In genomic region chr9:44478229-44478921, GRCm38 (mm10) we compare ENCODE assay signal across 7 mouse cellular contexts. TPM values are rescaled to one million over a fixed set of nuclear protein-coding genes. Genes with fewer than 3 reads are reported as not detected.
A peak's percentile ranks its signal among the peaks of the same experiment; 100 is the strongest.
DNase-seq lines count a peak whose midpoint lies in the region; ATAC-seq and TF ChIP-seq lines count a peak whose summit lies in the region.

No protein-coding gene starts in this region.

- ATAC-seq in hindbrain, embryonic 16.5 days = peak; percentile 64
- peak; percentile 63 for ATAC-seq in midbrain, embryonic 12.5 days (ENCODE audit: low FRiP score, low read depth)
- peak; percentile 62 for ATAC-seq in stomach, postnatal 0 days (ENCODE audit: low FRiP score, low TSS enrichment)

- under 1% methylated on average over 27 of the region's 27 CpGs for WGBS in bone marrow, adult 2 months
- WGBS in forebrain, embryonic 10.5 days = under 1% methylated on average over 22 of the region's 27 CpGs
- 0% methylated on average over 22 of the region's 27 CpGs for WGBS in hindbrain, embryonic 16.5 days
- under 1% methylated on average over 24 of the region's 27 CpGs for WGBS in limb, embryonic 10.5 days
- WGBS in midbrain, embryonic 12.5 days = under 1% methylated on average over 22 of the region's 27 CpGs
- 0% methylated on average over 23 of the region's 27 CpGs for whole genome bisulfite sequencing in stomach, postnatal 0 days

- peak; percentile 91 for DNase-seq in forebrain, embryonic 10.5 days (ENCODE audit: extremely low spot score, low spot score)
- peak; percentile 92 for DNase-seq in limb, embryonic 10.5 days (ENCODE audit: low spot score)
- peak; percentile 91 for DNase-seq in stomach, postnatal 0 days (ENCODE audit: low spot score)

- H3K9me3 ChIP-seq in ES-Bruce4 (replicated peaks; ENCODE audit: control insufficient read depth, insufficient read depth, low read length, poor library complexity, severe bottlenecking) = no peaks in the 10 kb centered on the region
- H3K9me3 ChIP-seq in forebrain, embryonic 10.5 days = no peaks in the 10 kb centered on the region
- H3K9me3 ChIP-seq in hindbrain, embryonic 16.5 days (ENCODE audit: control insufficient read depth, low read length) = no peaks in the 10 kb centered on the region
- no peaks in the 10 kb centered on the region for H3K9me3 ChIP-seq in limb, embryonic 10.5 days (replicated peaks)
- no peaks in the 10 kb centered on the region for H3K9me3 ChIP-seq in midbrain, embryonic 12.5 days
- H3K9me3 ChIP-seq in stomach, postnatal 0 days (ENCODE audit: control insufficient read depth, low read length) = no peaks in the 10 kb centered on the region

- peak overlapping the region; percentile 82 for H3K9ac ChIP-seq in ES-Bruce4 (ENCODE audit: low read depth, poor library complexity, severe bottlenecking)
- peak overlapping the region; percentile 90 for H3K9ac ChIP-seq in hindbrain, embryonic 16.5 days (ENCODE audit: low read depth, low read length)
- peak overlapping the region; percentile 81 for H3K9ac ChIP-seq in midbrain, embryonic 12.5 days (replicated peaks)
- peak overlapping the region; percentile 68 for H3K9ac ChIP-seq in stomach, postnatal 0 days (ENCODE audit: low read length)

- H3K4me2 ChIP-seq in hindbrain, embryonic 16.5 days (ENCODE audit: low read length) = peak overlapping the region; percentile 96
- peak overlapping the region; percentile 85 for H3K4me2 ChIP-seq in midbrain, embryonic 12.5 days (replicated peaks)
- H3K4me2 ChIP-seq in stomach, postnatal 0 days (replicated peaks; ENCODE audit: low read depth) = peak overlapping the region; percentile 95

- no peak overlapping the region for H3K27ac ChIP-seq in ES-Bruce4 (ENCODE audit: insufficient read depth, low read length)
- no peak overlapping the region for H3K27ac ChIP-seq in bone marrow, adult 2 months (ENCODE audit: control insufficient read depth, insufficient read depth, low read depth, low read length, poor library complexity)
- peak overlapping the region; percentile 97 for H3K27ac ChIP-seq in forebrain, embryonic 10.5 days
- H3K27ac ChIP-seq in hindbrain, embryonic 16.5 days (ENCODE audit: low read depth, low read length) = peak overlapping the region; percentile 98
- peak overlapping the region; percentile 98 for H3K27ac ChIP-seq in limb, embryonic 10.5 days
- H3K27ac ChIP-seq in midbrain, embryonic 12.5 days (replicated peaks) = peak overlapping the region; percentile 97
- peak overlapping the region; percentile 98 for H3K27ac ChIP-seq in stomach, postnatal 0 days (replicated peaks)

- 0 out of 2 replicates have a peak, but pooled peaks have one; percentile 63 for TF ChIP-seq EP300 in ES-Bruce4 (IDR thresholded peaks at IDR 0.05; ENCODE audit: insufficient read depth, low read depth, low read length)
- no peak for TF ChIP-seq EP300 in stomach, postnatal 0 days (optimal IDR thresholded peaks at IDR 0.05)

- H3K4me3 ChIP-seq in ES-Bruce4 (ENCODE audit: low read depth, low read length) = peak overlapping the region; percentile 68
- H3K4me3 ChIP-seq in bone marrow, adult 2 months (replicated peaks; ENCODE audit: control insufficient read depth, low read depth, low read length) = peak overlapping the region; percentile 53
- H3K4me3 ChIP-seq in forebrain, embryonic 10.5 days = peak overlapping the region; percentile 76
- H3K4me3 ChIP-seq in hindbrain, embryonic 16.5 days (ENCODE audit: low read length) = peak overlapping the region; percentile 65
- H3K4me3 ChIP-seq in limb, embryonic 10.5 days = peak overlapping the region; percentile 84
- H3K4me3 ChIP-seq in midbrain, embryonic 12.5 days = peak overlapping the region; percentile 59
- H3K4me3 ChIP-seq in stomach, postnatal 0 days (ENCODE audit: low read depth, low read length) = peak overlapping the region; percentile 75

- H3K36me3 ChIP-seq in ES-Bruce4 (ENCODE audit: control insufficient read depth, insufficient read depth, low read length, poor library complexity, severe bottlenecking) = no peaks in the 10 kb centered on the region
- no peaks in the 10 kb centered on the region for H3K36me3 ChIP-seq in forebrain, embryonic 10.5 days (replicated peaks)
- H3K36me3 ChIP-seq in hindbrain, embryonic 16.5 days (ENCODE audit: control insufficient read depth, insufficient read depth, low read length) = no peaks in the 10 kb centered on the region
- H3K36me3 ChIP-seq in limb, embryonic 10.5 days = no peaks in the 10 kb centered on the region
- no peaks in the 10 kb centered on the region for H3K36me3 ChIP-seq in midbrain, embryonic 12.5 days
- no peaks in the 10 kb centered on the region for H3K36me3 ChIP-seq in stomach, postnatal 0 days (ENCODE audit: control insufficient read depth, insufficient read depth, low read length)

- no peak for TF ChIP-seq POLR2A in ES-Bruce4 (IDR thresholded peaks at IDR 0.05; ENCODE audit: insufficient read depth, low read length)
- TF ChIP-seq POLR2A in bone marrow, adult 2 months (IDR thresholded peaks at IDR 0.05; ENCODE audit: borderline replicate concordance, control insufficient read depth, low read depth, low read length) = no peak

- H3K4me1 ChIP-seq in ES-Bruce4 (ENCODE audit: control insufficient read depth, insufficient read depth, low read length) = peaks cover 2% of the 10 kb centered on the region
- peaks cover 3% of the 10 kb centered on the region for H3K4me1 ChIP-seq in bone marrow, adult 2 months (ENCODE audit: control insufficient read depth, insufficient read depth, low read length)
- H3K4me1 ChIP-seq in forebrain, embryonic 10.5 days = peaks cover 46% of the 10 kb centered on the region
- H3K4me1 ChIP-seq in hindbrain, embryonic 16.5 days (ENCODE audit: control insufficient read depth, insufficient read depth, low read depth, low read length) = peaks cover 17% of the 10 kb centered on the region
- peaks cover 48% of the 10 kb centered on the region for H3K4me1 ChIP-seq in limb, embryonic 10.5 days
- peaks cover 26% of the 10 kb centered on the region for H3K4me1 ChIP-seq in midbrain, embryonic 12.5 days
- no peaks in the 10 kb centered on the region for H3K4me1 ChIP-seq in stomach, postnatal 0 days (replicated peaks; ENCODE audit: control insufficient read depth, insufficient read depth)

- no peak for TF ChIP-seq CTCF in ES-Bruce4 (IDR thresholded peaks at IDR 0.05; ENCODE audit: low read depth, low read length)
- no peak for TF ChIP-seq CTCF in bone marrow, adult 2 months (IDR thresholded peaks at IDR 0.05; ENCODE audit: control insufficient read depth, insufficient read depth, low read length)
- TF ChIP-seq CTCF in stomach, postnatal 0 days (IDR thresholded peaks at IDR 0.05; ENCODE audit: low read depth) = no peak

- H3K27me3 ChIP-seq in ES-Bruce4 (ENCODE audit: control insufficient read depth, insufficient read depth, low read length, poor library complexity, severe bottlenecking) = no peaks in the 10 kb centered on the region
- peaks cover 26% of the 10 kb centered on the region for H3K27me3 ChIP-seq in forebrain, embryonic 10.5 days (ENCODE audit: poor library complexity, severe bottlenecking)
- no peaks in the 10 kb centered on the region for H3K27me3 ChIP-seq in hindbrain, embryonic 16.5 days (replicated peaks; ENCODE audit: control insufficient read depth, insufficient read depth, low read length)
- no peaks in the 10 kb centered on the region for H3K27me3 ChIP-seq in limb, embryonic 10.5 days (ENCODE audit: low read depth, poor library complexity, severe bottlenecking)
- H3K27me3 ChIP-seq in midbrain, embryonic 12.5 days = peaks cover 4% of the 10 kb centered on the region
- no peaks in the 10 kb centered on the region for H3K27me3 ChIP-seq in stomach, postnatal 0 days (ENCODE audit: control insufficient read depth, insufficient read depth, low read length)

RNA-seq across cellular contexts. Expression of gene Bcl9l, which starts 4.2 kb away (rescaled TPM):
- polyA plus RNA-seq in ES-Bruce4 (2011; ENCODE audit: insufficient read depth, insufficient read length, low read depth, missing spikeins) = 22.6 and 25.6 TPM in 2 replicates
- polyA plus RNA-seq in bone marrow, adult 2 months (2011; ENCODE audit: insufficient read depth, insufficient read length, low replicate concordance, missing spikeins) = 9.0 and 15.6 TPM in 2 replicates
- 3.9 and 5.0 TPM in 2 replicates for polyA plus RNA-seq in forebrain, embryonic 10.5 days (2016; fragmentation: Nextera tagmentation; extraction: Ambion mirVana)
- 9.7 and 11.1 TPM in 2 replicates for polyA plus RNA-seq in hindbrain, embryonic 16.5 days (2015; fragmentation: Nextera tagmentation; extraction: Ambion mirVana)
- 9.0 and 12.1 TPM in 2 replicates for polyA plus RNA-seq in limb, embryonic 10.5 days (2016; fragmentation: Nextera tagmentation; extraction: Ambion mirVana)
- polyA plus RNA-seq in midbrain, embryonic 12.5 days (2016; fragmentation: Nextera tagmentation; extraction: Ambion mirVana) = 10.2 and 10.4 TPM in 2 replicates
- 5.2 and 6.1 TPM in 2 replicates for polyA plus RNA-seq in stomach, postnatal 0 days (2015; fragmentation: Nextera tagmentation; extraction: Ambion mirVana)

RNA-seq across cellular contexts. Expression of gene Upk2, which starts 23.6 kb away (rescaled TPM):
- polyA plus RNA-seq in ES-Bruce4 (2011; ENCODE audit: insufficient read depth, insufficient read length, low read depth, missing spikeins) = 1.7 and 2.5 TPM in 2 replicates
- not detected in 2 replicates for polyA plus RNA-seq in bone marrow, adult 2 months (2011; ENCODE audit: insufficient read depth, insufficient read length, low replicate concordance, missing spikeins)
- not detected in 2 replicates for polyA plus RNA-seq in forebrain, embryonic 10.5 days (2016; fragmentation: Nextera tagmentation; extraction: Ambion mirVana)
- polyA plus RNA-seq in hindbrain, embryonic 16.5 days (2015; fragmentation: Nextera tagmentation; extraction: Ambion mirVana) = not detected in 2 replicates
- polyA plus RNA-seq in limb, embryonic 10.5 days (2016; fragmentation: Nextera tagmentation; extraction: Ambion mirVana) = 0.36 TPM in 1 of 2 replicates, not detected in the other
- polyA plus RNA-seq in midbrain, embryonic 12.5 days (2016; fragmentation: Nextera tagmentation; extraction: Ambion mirVana) = not detected in 2 replicates
- polyA plus RNA-seq in stomach, postnatal 0 days (2015; fragmentation: Nextera tagmentation; extraction: Ambion mirVana) = 5.4 and 7.0 TPM in 2 replicates

RNA-seq across cellular contexts. Expression of gene Foxr1, which starts 37.4 kb away (rescaled TPM):
- polyA plus RNA-seq in ES-Bruce4 (2011; ENCODE audit: insufficient read depth, insufficient read length, low read depth, missing spikeins) = 1.3 and 1.8 TPM in 2 replicates
- not detected in 2 replicates for polyA plus RNA-seq in bone marrow, adult 2 months (2011; ENCODE audit: insufficient read depth, insufficient read length, low replicate concordance, missing spikeins)
- polyA plus RNA-seq in forebrain, embryonic 10.5 days (2016; fragmentation: Nextera tagmentation; extraction: Ambion mirVana) = not detected in 2 replicates
- not detected in 2 replicates for polyA plus RNA-seq in hindbrain, embryonic 16.5 days (2015; fragmentation: Nextera tagmentation; extraction: Ambion mirVana)
- polyA plus RNA-seq in limb, embryonic 10.5 days (2016; fragmentation: Nextera tagmentation; extraction: Ambion mirVana) = not detected in 2 replicates
- polyA plus RNA-seq in midbrain, embryonic 12.5 days (2016; fragmentation: Nextera tagmentation; extraction: Ambion mirVana) = not detected in 2 replicates
- polyA plus RNA-seq in stomach, postnatal 0 days (2015; fragmentation: Nextera tagmentation; extraction: Ambion mirVana) = 0.05 TPM in 1 of 2 replicates, not detected in the other

Comparison
In these comparisons a context has a peak if more than half of its experiments do, and no peak if none do; other contexts are left out.
1. H3K27ac ChIP-seq: peak in forebrain, embryonic 10.5 days (single experiment), hindbrain, embryonic 16.5 days (single experiment), limb, embryonic 10.5 days (single experiment), midbrain, embryonic 12.5 days (single experiment) and stomach, postnatal 0 days (single experiment); none in ES-Bruce4 (single experiment) and bone marrow, adult 2 months (single experiment).
2. Peak in every context shown above with its lines, with median percentiles within 50 percentile points of each other: H3K4me3 ChIP-seq, H3K9ac ChIP-seq, DNase-seq, ATAC-seq and H3K4me2 ChIP-seq.